Mouse (Mus musculus): ENCODE measurements around the gene Il23r.

DNA sequence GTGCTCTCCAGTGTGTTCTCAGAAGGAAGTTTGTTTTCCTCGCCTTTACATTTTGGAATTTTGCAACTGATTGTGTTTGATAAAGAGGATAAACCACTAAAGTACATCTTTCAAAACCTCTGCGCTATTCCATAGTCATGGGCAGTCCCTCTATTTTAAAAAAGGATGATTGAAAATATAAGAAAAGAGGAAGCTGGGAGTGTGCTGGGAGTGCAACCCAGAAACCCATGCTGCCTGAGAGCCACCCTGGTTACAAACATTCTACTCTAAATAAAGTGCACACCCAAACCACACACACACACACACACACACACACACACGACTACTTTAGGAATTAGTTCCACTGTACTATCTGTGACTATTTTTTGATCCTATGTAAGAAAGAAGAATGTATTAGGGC lies 75.1 kb downstream of the Il23r start:
- TF ChIP-seq MAX (IDR thresholded peaks at IDR 0.05; ENCODE audit: low read length) (no peak), CTCF (conservative IDR thresholded peaks at IDR 0.05 in 1 of 2, IDR thresholded peaks at IDR 0.05 in 1 of 2; ENCODE audit: low read depth in 2 of 2, low read length in 2 of 2) (no peak), TBP (conservative IDR thresholded peaks at IDR 0.05; ENCODE audit: low read depth, low read length) (no peak), EP300 (IDR thresholded peaks at IDR 0.05; ENCODE audit: low read length) (no peak), POLR2A (IDR thresholded peaks at IDR 0.05; ENCODE audit: low read depth, low read length) (no peak), KAT2A (IDR thresholded peaks at IDR 0.05; ENCODE audit: insufficient replicate concordance, low read length) (no peak)

Measured in CH12.LX (cell line).